14 mouse cellular contexts compared by ENCODE assay signal in the genomic region with DNA sequence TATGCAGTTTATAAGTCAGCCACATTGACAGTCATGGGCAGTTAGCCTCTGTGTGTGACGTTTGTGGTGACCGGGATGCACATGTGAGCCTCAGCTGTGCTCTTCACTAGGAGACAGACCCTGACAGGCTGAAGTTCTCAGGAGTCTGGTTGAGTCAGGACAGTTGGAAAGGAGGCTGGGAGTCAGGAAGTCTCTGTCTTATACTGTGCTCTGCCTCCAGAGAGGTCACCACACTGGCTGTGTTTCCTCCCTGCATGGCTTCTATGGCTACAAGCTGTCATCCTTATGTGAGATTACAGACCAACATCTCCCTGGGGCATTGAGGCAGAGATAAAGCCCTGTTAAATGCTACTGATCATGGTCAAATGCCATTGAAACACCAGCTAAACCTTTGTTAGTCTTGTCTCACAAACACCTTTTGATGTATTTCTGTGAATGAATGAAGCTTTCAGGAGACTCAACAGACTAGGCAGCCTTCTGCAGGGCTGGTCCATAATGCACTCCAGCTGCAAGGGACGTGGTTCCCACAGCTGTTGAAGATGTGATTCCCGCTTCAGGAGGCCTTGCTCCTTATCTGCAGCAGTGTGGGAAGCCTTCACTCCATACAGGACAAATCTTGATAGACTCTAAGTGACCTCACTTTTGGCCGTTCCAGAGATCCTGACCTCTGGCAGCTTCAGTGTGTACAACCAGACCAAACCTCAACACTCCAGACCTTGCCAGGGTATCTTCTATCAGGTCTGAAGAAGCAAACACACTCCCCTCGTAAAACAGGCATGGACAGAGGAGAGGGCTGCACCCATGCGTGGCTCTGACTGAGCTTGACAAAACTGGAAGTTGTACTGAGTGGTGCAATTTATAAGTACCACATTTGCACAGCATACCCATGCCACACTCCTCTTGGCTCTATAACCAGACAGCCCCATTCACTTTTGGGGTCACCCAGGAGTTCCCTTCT.
DNase-seq lines count a peak whose midpoint lies in the region; ATAC-seq and TF ChIP-seq lines count a peak whose summit lies in the region.
"Had no signal": no experiment of that assay in that cellular context is flagged by ENCODE, and none has a peak within 500 bp of the region (broad histone marks: within the 10 kb centered on the region; RNA-seq: fewer than 3 reads in every experiment).

No protein-coding gene starts in this region.

- no peaks in the 10 kb centered on the region for H3K36me3 ChIP-seq in hindbrain, embryonic 16.5 days (ENCODE audit: control insufficient read depth, insufficient read depth, low read length)
- H3K36me3 ChIP-seq: liver, embryonic 12.5 days; midbrain, embryonic 12.5 days; neural tube, embryonic 12.5 days; stomach, embryonic 15.5 days had no signal

- no peak overlapping the region for H3K4me3 ChIP-seq in gastrocnemius, adult 2 months
- no peak overlapping the region for H3K4me3 ChIP-seq in hindbrain, embryonic 16.5 days (ENCODE audit: low read length)
- H3K4me3 ChIP-seq: liver, embryonic 12.5 days; midbrain, embryonic 12.5 days; neural tube, embryonic 12.5 days; stomach, embryonic 15.5 days had no signal

- ATAC-seq in hindbrain, embryonic 16.5 days, result no peak
- ATAC-seq: liver, embryonic 12.5 days had no signal

- no peaks in the 10 kb centered on the region for H3K9me3 ChIP-seq in hindbrain, embryonic 16.5 days (ENCODE audit: control insufficient read depth, low read length)
- H3K9me3 ChIP-seq: liver, embryonic 12.5 days; midbrain, embryonic 12.5 days; neural tube, embryonic 12.5 days; stomach, embryonic 15.5 days had no signal

- no peaks in the 10 kb centered on the region for H3K27me3 ChIP-seq in hindbrain, embryonic 16.5 days (replicated peaks; ENCODE audit: control insufficient read depth, insufficient read depth, low read length)
- H3K27me3 ChIP-seq: liver, embryonic 12.5 days; midbrain, embryonic 12.5 days; neural tube, embryonic 12.5 days; stomach, embryonic 15.5 days had no signal

- intact Hi-C loops in gastrocnemius, adult 2 months (cut with DNase I), result no loop called here
- intact Hi-C loops in heart, postnatal 14 days (cut with DNase I), result no loop called here

- TF ChIP-seq CTCF in gastrocnemius, adult 2 months (IDR thresholded peaks at IDR 0.05), result no peak

- 68% methylated on average over 7 of the region's 7 CpGs for WGBS in hindbrain, embryonic 16.5 days

- no peak overlapping the region for H3K4me2 ChIP-seq in hindbrain, embryonic 16.5 days (ENCODE audit: low read length)
- H3K4me2 ChIP-seq: liver, embryonic 12.5 days; midbrain, embryonic 12.5 days; neural tube, embryonic 12.5 days; stomach, embryonic 15.5 days had no signal

- H3K4me1 ChIP-seq in hindbrain, embryonic 16.5 days (ENCODE audit: control insufficient read depth, insufficient read depth, low read depth, low read length), result peaks cover 10% of the 10 kb centered on the region
- H3K4me1 ChIP-seq: liver, embryonic 12.5 days; stomach, embryonic 15.5 days had no signal

- DNase-seq in gastrocnemius, adult 2 months, result peak; percentile 27
- no peak for DNase-seq in gastrocnemius, postnatal 25 days
- peak; percentile 26 for DNase-seq in urinary bladder, postnatal 14 days (ENCODE audit: low spot score)
- DNase-seq in urinary bladder, postnatal 25 days (ENCODE audit: low spot score), result no peak
- peak; percentile 2 to 32 for DNase-seq in heart, postnatal 14 days
- DNase-seq in layer of hippocampus, adult 8-10 months (ENCODE audit: low spot score in 2 of 2), result no peak
- DNase-seq in ovary, postnatal 14 days (ENCODE audit: low spot score), result no peak
- DNase-seq: gastrocnemius, postnatal 14 days; right cerebral cortex, postnatal 14 days had no signal

- no peak overlapping the region for H3K27ac ChIP-seq in gastrocnemius, adult 2 months
- H3K27ac ChIP-seq in hindbrain, embryonic 16.5 days (ENCODE audit: low read depth, low read length), result no peak overlapping the region
- H3K27ac ChIP-seq: liver, embryonic 12.5 days; midbrain, embryonic 12.5 days; neural tube, embryonic 12.5 days; stomach, embryonic 15.5 days had no signal

- H3K9ac ChIP-seq in hindbrain, embryonic 16.5 days (ENCODE audit: low read depth, low read length), result no peak overlapping the region
- H3K9ac ChIP-seq: liver, embryonic 12.5 days; midbrain, embryonic 12.5 days; neural tube, embryonic 12.5 days; stomach, embryonic 15.5 days had no signal

Comparison
In these comparisons a context has a peak if more than half of its experiments do, and no peak if none do; other contexts are left out.
1. DNase-seq: peak in gastrocnemius, adult 2 months (single experiment), urinary bladder, postnatal 14 days (single experiment) and heart, postnatal 14 days (2 of 2); none in gastrocnemius, postnatal 25 days (single experiment), urinary bladder, postnatal 25 days (single experiment), layer of hippocampus, adult 8-10 months (0 of 2) and ovary, postnatal 14 days (single experiment).